Mouse (Mus musculus): ENCODE data around the gene Cog1. TPM values are rescaled to one million over a fixed set of nuclear protein-coding genes. Genes with fewer than 3 reads are reported as not detected.
"Not testable (repeated sequence)": the region's sequence is repeated elsewhere in the genome, so short reads cannot be mapped to it uniquely, and the experiment has no call there.

The Cog1 gene
- polyA plus RNA-seq, 1 experiment = 49.9 TPM

DNA sequence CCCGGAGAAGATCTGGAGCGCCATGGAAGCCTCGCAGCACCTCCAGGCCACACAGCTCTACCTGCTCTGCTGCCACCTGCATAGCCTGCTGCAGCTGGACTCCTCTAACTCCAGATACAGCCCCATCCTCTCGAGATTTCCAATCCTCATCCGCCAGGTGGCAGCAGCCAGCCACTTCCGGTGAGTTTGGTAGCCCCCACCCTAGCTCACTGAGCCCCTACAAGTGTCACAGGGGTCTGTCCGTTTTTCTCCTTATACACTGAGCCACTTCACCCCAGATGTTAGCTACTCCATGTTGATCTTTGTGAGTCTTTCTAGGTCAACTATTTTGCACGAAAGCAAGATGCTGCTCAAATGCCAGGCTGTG, 2.9 kb downstream of the Cog1 start:
- Histone ChIP-seq H3K4me1 (ENCODE audit: control insufficient read depth, insufficient read depth, low read length) (peaks cover 11% of the 10 kb centered on the region), H3K4me3 (ENCODE audit: insufficient read depth, low read length) (no peak overlapping the region), H3K27ac (ENCODE audit: insufficient read depth, low read depth, low read length) (no peak overlapping the region)
- no peak for TF ChIP-seq CTCF (IDR thresholded peaks at IDR 0.05; ENCODE audit: low read depth, low read length)
- TF ChIP-seq POLR2A (IDR thresholded peaks at IDR 0.05; ENCODE audit: borderline replicate concordance, low read depth, low read length) = no peak

DNA sequence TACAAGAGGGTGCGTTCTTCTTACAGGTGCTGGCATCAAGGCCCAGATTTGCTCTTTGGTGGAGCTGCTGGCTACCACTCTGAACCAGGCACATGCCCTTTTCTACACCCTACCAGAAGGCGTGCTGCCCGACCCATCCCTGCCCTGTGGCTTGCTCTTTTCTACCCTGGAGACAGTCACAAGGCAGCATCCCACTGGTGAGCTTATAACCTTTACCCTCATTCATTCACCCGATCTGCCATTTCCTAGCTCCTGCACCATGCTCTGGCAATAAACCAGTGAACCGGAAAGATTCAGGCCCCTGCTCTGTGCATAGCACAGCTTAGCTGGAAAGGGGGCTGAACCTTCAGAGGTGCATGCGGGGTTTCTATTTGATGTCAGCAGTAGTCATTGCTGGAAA, 3.5 kb downstream of the Cog1 start:
- Histone ChIP-seq H3K27ac (ENCODE audit: insufficient read depth, low read depth, low read length) (no peak overlapping the region), H3K4me3 (ENCODE audit: insufficient read depth, low read length) (no peak overlapping the region), H3K4me1 (ENCODE audit: control insufficient read depth, insufficient read depth, low read length) (peaks cover 11% of the 10 kb centered on the region)
- no peak for TF ChIP-seq POLR2A (IDR thresholded peaks at IDR 0.05; ENCODE audit: borderline replicate concordance, low read depth, low read length)
- no peak for TF ChIP-seq CTCF (IDR thresholded peaks at IDR 0.05; ENCODE audit: low read depth, low read length)

DNA sequence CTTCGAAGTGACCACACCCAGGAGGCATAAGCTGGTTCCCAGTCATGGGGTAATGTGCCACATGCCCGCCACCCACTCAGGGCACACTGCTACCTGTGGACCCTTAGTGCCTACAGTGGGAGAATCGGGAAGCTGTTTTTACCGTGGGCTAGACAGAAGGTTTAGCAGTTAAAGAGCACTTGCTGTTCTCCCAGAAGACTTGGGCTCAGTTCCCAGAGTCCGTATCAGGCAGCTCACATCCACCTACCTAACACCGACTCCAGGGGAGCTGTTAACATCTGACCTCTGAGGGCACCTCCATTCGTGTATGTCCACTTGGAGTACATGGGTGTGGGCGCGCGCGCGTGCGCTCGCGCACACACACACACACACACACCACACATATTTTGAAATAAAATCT, 5.1 kb downstream of the Cog1 start:
- TF ChIP-seq POLR2A (IDR thresholded peaks at IDR 0.05; ENCODE audit: borderline replicate concordance, low read depth, low read length) = no peak
- TF ChIP-seq CTCF (IDR thresholded peaks at IDR 0.05; ENCODE audit: low read depth, low read length) = no peak
- Histone ChIP-seq H3K4me1 (ENCODE audit: control insufficient read depth, insufficient read depth, low read length) (peaks cover 7% of the 10 kb centered on the region), H3K27ac (ENCODE audit: insufficient read depth, low read depth, low read length) (no peak overlapping the region), H3K4me3 (ENCODE audit: insufficient read depth, low read length) (no peak overlapping the region)

DNA sequence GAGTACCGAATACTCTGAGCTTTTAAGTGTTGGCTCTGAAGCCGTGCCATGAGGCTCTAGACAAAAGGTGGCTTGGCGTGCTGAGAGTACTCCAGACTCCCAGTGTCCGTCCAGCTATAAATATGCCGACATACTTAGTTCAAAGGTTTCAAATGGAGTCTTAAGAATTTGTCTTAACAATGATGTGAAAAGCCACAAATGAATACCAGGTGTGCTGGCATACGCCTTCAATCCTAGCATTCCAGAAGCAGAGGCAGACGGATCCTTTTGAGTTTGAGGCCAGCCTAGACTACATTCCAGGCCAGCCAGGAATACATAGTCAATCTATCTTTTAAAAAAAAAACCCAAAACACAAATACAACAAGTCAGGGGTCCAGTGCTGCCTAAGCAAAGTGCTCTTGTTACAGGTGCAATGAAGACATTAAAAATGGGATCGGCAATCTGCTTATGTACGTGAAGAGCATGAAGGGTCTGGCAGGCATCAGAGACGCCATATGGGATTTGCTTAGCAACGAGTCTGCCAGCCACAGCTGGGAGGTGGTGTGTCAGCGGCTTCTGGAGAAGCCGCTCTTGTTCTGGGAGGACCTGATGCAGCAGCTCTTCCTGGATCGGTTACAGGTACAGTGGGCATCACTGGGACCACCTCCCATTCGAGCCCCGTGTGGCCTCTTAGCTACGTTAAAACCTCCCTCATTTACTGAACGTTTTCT, 5.7 kb downstream of the Cog1 start:
- no peak for TF ChIP-seq POLR2A (IDR thresholded peaks at IDR 0.05; ENCODE audit: borderline replicate concordance, low read depth, low read length)
- TF ChIP-seq CTCF (IDR thresholded peaks at IDR 0.05; ENCODE audit: low read depth, low read length) = no peak
- Histone ChIP-seq H3K4me1 (ENCODE audit: control insufficient read depth, insufficient read depth, low read length) (peaks cover 7% of the 10 kb centered on the region), H3K4me3 (ENCODE audit: insufficient read depth, low read length) (no peak overlapping the region), H3K27ac (ENCODE audit: insufficient read depth, low read depth, low read length) (no peak overlapping the region)

DNA sequence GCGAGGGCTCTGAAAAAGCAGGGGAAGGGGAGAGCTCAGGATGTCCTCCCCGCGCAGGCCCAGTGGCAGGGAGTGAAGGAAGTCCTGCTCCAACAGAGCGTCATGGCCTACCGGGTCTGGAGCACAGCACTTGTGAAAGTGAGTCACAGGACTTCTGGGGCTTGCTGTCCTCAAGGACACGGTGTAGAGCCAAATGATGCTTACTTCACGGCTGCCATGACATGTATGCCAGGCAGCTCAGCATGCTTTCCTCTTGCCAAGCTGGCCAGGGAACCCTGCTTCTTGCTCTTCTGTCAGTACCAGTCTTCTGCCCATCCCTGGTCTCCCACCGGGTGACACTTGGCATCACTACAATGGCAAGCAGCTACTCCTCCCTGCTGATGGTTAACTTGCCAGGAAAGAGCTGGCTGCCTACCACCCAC, 7.6 kb downstream of the Cog1 start:
- no peak overlapping the region for H3K4me3 ChIP-seq (ENCODE audit: insufficient read depth, low read length)
- TF ChIP-seq POLR2A (IDR thresholded peaks at IDR 0.05; ENCODE audit: borderline replicate concordance, low read depth, low read length) (no peak), CTCF (IDR thresholded peaks at IDR 0.05; ENCODE audit: low read depth, low read length) (no peak)
- no peaks in the 10 kb centered on the region for H3K4me1 ChIP-seq (ENCODE audit: control insufficient read depth, insufficient read depth, low read length)
- H3K27ac ChIP-seq (ENCODE audit: insufficient read depth, low read depth, low read length) = no peak overlapping the region

DNA sequence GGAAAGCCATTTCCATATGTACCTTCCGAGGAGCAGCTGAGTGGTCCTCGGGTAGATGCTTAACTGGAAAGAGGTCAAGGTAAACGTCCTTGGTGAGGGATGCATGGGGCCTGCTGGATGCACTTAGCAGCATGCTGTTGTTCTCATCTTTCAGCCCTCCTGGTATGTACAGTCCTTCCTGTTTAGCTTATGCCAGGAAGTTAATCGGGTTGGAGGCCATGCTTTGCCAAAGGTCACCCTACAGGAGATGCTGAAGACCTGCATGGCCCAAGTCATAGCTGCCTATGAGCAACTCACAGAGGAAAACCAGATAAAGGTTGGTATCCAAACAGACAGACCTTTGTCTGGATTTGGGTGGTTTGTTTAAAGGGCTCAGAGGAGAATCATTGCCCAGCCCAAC, 8.3 kb downstream of the Cog1 start:
- TF ChIP-seq CTCF (IDR thresholded peaks at IDR 0.05; ENCODE audit: low read depth, low read length) (no peak), POLR2A (IDR thresholded peaks at IDR 0.05; ENCODE audit: borderline replicate concordance, low read depth, low read length) (no peak)
- Histone ChIP-seq H3K27ac (ENCODE audit: insufficient read depth, low read depth, low read length) (no peak overlapping the region), H3K4me3 (ENCODE audit: insufficient read depth, low read length) (no peak overlapping the region), H3K4me1 (ENCODE audit: control insufficient read depth, insufficient read depth, low read length) (no peaks in the 10 kb centered on the region)

DNA sequence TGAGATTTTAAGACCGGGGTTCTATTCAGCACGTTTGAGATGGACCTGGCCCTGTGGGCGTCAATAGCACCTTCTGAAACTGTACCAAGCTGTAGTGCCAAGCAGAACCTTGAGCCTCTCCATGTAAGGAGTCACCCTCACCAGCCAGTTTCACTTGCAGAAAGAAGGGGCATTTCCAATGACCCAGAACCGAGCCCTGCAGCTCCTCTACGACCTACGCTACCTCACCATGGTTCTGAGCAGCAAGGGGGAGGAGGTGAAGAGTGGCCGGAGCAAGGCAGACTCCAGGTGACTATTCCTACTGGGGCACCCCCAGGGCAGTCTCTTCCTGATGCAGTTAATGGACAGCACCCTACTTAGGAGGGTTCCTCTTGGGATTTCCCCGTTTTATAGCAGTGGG, 9.3 kb downstream of the Cog1 start:
- no peak overlapping the region for H3K27ac ChIP-seq (ENCODE audit: insufficient read depth, low read depth, low read length)
- H3K4me1 ChIP-seq (ENCODE audit: control insufficient read depth, insufficient read depth, low read length) = no peaks in the 10 kb centered on the region
- no peak overlapping the region for H3K4me3 ChIP-seq (ENCODE audit: insufficient read depth, low read length)
- TF ChIP-seq POLR2A (IDR thresholded peaks at IDR 0.05; ENCODE audit: borderline replicate concordance, low read depth, low read length) = no peak
- TF ChIP-seq CTCF (IDR thresholded peaks at IDR 0.05; ENCODE audit: low read depth, low read length) = no peak

DNA sequence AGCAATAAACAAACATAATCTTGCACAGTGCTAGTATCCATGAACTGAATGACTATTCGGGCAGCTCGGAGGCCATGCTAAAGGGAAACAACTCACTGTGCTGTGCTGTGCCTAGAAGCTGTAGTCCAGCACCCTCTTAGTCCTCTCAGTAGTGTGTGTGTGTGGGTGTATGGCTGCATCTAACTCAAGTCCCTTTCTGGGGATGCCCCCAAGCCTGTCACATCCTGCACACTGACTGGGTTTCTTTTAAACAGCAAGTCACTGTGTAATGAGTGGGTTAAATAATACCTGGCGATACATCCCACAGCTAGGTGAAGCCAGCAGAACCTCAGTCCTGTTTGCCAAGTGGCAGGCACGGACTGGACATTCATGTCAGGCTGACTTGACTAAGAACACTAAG, 9.8 kb downstream of the Cog1 start:
- TF ChIP-seq CTCF (IDR thresholded peaks at IDR 0.05; ENCODE audit: low read depth, low read length) = no peak
- no peak for TF ChIP-seq POLR2A (IDR thresholded peaks at IDR 0.05; ENCODE audit: borderline replicate concordance, low read depth, low read length)
- Histone ChIP-seq H3K27ac (ENCODE audit: insufficient read depth, low read depth, low read length) (no peak overlapping the region), H3K4me1 (ENCODE audit: control insufficient read depth, insufficient read depth, low read length) (no peaks in the 10 kb centered on the region), H3K4me3 (ENCODE audit: insufficient read depth, low read length) (no peak overlapping the region)

DNA sequence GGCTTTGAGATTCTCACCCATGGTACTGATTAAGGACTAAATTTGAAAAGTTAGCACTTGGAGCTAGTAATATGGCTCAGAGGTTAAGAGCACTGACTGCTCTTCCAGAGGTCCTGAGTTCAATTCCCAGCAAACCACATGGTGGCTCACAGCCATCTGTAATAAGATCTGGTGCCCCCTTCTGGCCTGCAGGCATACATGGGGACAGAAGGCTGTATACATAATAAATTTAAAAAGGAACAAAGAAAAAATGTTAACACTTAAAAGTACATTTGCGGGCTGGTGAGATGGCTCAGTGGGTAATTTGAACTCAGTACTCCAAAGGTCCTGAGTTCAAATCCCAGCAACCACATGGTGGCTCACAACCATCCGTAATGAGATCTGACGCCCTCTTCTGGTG, 11.2 kb downstream of the Cog1 start:
- not testable (repeated sequence) for H3K27ac ChIP-seq (ENCODE audit: insufficient read depth, low read depth, low read length); H3K4me1 ChIP-seq (ENCODE audit: control insufficient read depth, insufficient read depth, low read length); H3K4me3 ChIP-seq (ENCODE audit: insufficient read depth, low read length)

DNA sequence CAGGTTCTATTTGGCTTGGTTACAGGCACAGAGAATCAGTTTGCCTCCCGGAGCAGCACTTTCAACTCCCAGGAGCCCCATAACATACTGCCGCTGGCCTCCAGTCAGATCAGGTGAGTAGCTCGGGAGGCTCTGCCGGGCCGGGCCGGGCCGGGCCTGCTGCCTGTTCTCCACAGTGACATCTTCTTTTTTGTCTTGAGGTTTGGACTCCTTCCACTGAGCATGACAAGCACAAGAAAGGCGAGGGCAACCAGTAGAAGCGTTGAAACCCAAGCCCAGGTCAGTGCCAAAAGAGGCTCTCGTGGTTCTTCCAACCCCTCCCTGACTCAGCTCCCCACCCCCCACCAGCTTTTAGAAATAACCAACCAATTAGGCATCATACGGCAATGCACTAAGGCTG, 12.0 kb downstream of the Cog1 start:
- Histone ChIP-seq H3K27ac (ENCODE audit: insufficient read depth, low read depth, low read length) (no peak overlapping the region), H3K4me3 (ENCODE audit: insufficient read depth, low read length) (no peak overlapping the region), H3K4me1 (ENCODE audit: control insufficient read depth, insufficient read depth, low read length) (peaks cover 8% of the 10 kb centered on the region)
- TF ChIP-seq POLR2A (IDR thresholded peaks at IDR 0.05; ENCODE audit: borderline replicate concordance, low read depth, low read length) = no peak
- no peak for TF ChIP-seq CTCF (IDR thresholded peaks at IDR 0.05; ENCODE audit: low read depth, low read length)

DNA sequence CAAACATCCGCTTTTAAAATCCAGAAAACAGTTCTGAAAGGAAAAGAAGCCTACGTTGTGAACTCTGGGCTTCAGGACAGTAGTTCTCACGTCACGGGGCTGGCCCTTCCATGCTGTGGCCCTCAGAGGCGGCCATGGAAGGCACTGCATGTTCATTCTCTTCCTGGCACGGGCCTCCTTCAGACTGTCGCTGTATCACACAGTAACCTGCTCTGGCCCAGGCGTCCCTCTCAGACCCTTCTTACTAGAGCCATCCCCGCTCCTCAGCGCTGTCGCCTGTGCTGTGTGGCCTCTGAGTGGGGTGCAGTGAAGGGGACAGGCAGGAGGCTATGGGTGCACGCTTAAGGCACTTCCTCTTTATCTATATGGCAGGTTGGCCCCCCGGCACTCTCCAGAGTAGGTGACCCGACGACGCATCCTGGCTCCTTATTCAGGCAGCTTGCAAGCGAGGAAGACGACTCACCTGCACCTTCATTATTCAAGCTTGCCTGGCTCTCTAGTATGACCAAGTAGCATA, 12.9 kb downstream of the Cog1 start:
- no peak for TF ChIP-seq CTCF (IDR thresholded peaks at IDR 0.05; ENCODE audit: low read depth, low read length)
- no peak for TF ChIP-seq POLR2A (IDR thresholded peaks at IDR 0.05; ENCODE audit: borderline replicate concordance, low read depth, low read length)
- peaks cover 10% of the 10 kb centered on the region for H3K4me1 ChIP-seq (ENCODE audit: control insufficient read depth, insufficient read depth, low read length)
- H3K4me3 ChIP-seq (ENCODE audit: insufficient read depth, low read length) = no peak overlapping the region
- H3K27ac ChIP-seq (ENCODE audit: insufficient read depth, low read depth, low read length) = no peak overlapping the region

All from bone marrow macrophage, adult 2 months (primary cell).